Mouse (Mus musculus): Measurements from ENCODE around the gene Kdelc1.

The Kdelc1 gene

DNA sequence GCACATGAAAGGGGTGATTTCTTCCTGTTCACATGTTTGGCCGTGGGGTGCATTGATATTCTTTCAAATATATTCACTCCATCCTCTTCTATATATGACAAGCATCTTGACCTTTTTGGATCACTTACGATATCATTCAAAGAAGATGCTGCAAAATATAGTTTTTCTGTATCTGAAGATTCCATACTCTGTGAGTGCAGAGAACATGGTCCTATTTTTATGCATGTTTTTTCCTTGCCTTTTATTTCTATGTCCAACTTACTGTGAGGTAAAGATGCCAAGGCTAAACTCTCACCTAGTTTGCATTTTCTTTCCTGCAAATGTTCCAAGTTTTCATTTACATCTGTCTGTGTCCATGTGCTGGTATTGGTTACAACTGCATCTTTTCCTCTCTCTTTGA is 56.8 kb downstream of the Kdelc1 start, which contains the start of gene Gm8251:
Gene Gm8251 (minus strand): TSS at position 101 of the 400 bp plus-strand sequence.
- no peak for DNase-seq

DNA sequence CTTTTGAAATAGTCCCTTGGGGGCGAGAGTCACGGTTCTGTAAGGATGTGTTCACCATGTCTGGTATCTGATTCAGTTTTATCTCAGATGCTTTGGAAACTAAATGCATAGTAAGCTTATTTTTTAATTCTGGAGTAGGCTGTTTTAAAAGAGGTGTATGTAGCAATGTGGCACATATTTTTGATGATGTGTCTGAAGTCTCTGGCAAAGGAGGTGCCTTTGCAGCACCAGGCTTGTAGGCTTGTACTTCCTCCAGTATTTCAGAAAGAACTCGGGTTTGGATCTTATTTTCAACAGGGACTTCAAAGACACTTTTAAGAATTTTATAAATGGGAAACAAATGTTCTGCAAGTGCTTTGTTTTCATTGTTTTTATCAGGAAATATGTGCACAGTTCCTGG is 60.8 kb downstream of the Kdelc1 start:
- no peak for DNase-seq

Data from cerebellum, postnatal 36 days (tissue).